Mouse (Mus musculus) gastrocnemius, adult 2 months (tissue): ENCODE data around the gene Tspan5. TPM values are rescaled to one million over a fixed set of nuclear protein-coding genes. Genes with fewer than 3 reads are reported as not detected.

Source experiments
- DNase-seq: peaks from one replicate; pipeline ENCODE4 v3.0.0; 2022
- H3K27ac ChIP-seq: fragments of 200-600 bp; 2 replicates; pipeline ENCODE4 v1.8.1; 2022; ENCODE audit warnings: mild to moderate bottlenecking
- H3K4me3 ChIP-seq: fragments of 200-600 bp; 2 replicates; pipeline ENCODE4 v1.8.1; 2022; ENCODE audit warnings: mild to moderate bottlenecking, moderate library complexity
- CTCF ChIP-seq: fragments of 200-600 bp; IDR thresholded peaks from 2 replicates; pipeline ENCODE4 v1.8.1; 2022; ENCODE audit warnings: antibody characterized with exemption, mild to moderate bottlenecking, moderate library complexity
- intact Hi-C: fragments of 180-260 bp; cut with DNase I; formaldehyde crosslinking; loops from one replicate; pipeline ENCODE4 v1.15.1; 2025
- total RNA-seq, 2 experiments: library from RNA; stranded (reverse); gene quantifications; 2 replicates each; pipeline ENCODE4 v1.2.3; 2021

Gene Tspan5
- total RNA-seq, 2 experiments from 2014 or later, result 4.0 to 4.4 TPM

- no peak for DNase-seq
- TF ChIP-seq CTCF, result no peak
- intact Hi-C loops, result no loop called here
- Histone ChIP-seq H3K4me3 (no peak overlapping the region), H3K27ac (no peak overlapping the region)
Measured at GRCm38 (mm10) chr3:138832827-138833517, 91.0 kb downstream of the Tspan5 start.

GRCm38 (mm10) chr3:138834174-138834573 lies 92.2 kb downstream of the Tspan5 start:
- DNase-seq, result no peak
- intact Hi-C loops, result no loop called here
- TF ChIP-seq CTCF, result no peak
- no peak overlapping the region for H3K27ac ChIP-seq
- no peak overlapping the region for H3K4me3 ChIP-seq

- TF ChIP-seq CTCF, result peak; percentile 14; the same call in 1 of the 2 replicates
- intact Hi-C loops, result no loop called here
- Histone ChIP-seq H3K27ac (no peak overlapping the region), H3K4me3 (no peak overlapping the region)
- no peak for DNase-seq
Measured at GRCm38 (mm10) chr3:138836937-138837336, 94.9 kb downstream of the Tspan5 start.

GRCm38 (mm10) chr3:138837651-138838050 lies 95.7 kb downstream of the Tspan5 start:
- TF ChIP-seq CTCF, result no peak
- DNase-seq, result no peak
- Histone ChIP-seq H3K27ac (no peak overlapping the region), H3K4me3 (no peak overlapping the region)
- intact Hi-C loops, result no loop called here

- no peak for DNase-seq
- Histone ChIP-seq H3K27ac (no peak overlapping the region), H3K4me3 (no peak overlapping the region)
- TF ChIP-seq CTCF, result no peak
- intact Hi-C loops, result no loop called here
Measured at GRCm38 (mm10) chr3:138839656-138840055, 97.7 kb downstream of the Tspan5 start.

- DNase-seq, result no peak
Measured at GRCm38 (mm10) chr3:138841288-138841687, 99.3 kb downstream of the Tspan5 start.

GRCm38 (mm10) chr3:138843180-138843579 lies 101.2 kb downstream of the Tspan5 start:
- intact Hi-C loops, result no loop called here
- no peak overlapping the region for H3K4me3 ChIP-seq
- no peak for DNase-seq
- no peak for TF ChIP-seq CTCF
- H3K27ac ChIP-seq, result no peak overlapping the region

More at GRCm38 (mm10) chr3:138841288-138841687, 99.3 kb downstream of the Tspan5 start:
- H3K4me3 ChIP-seq, result no peak overlapping the region
- intact Hi-C loops, result no loop called here
- no peak for TF ChIP-seq CTCF
- H3K27ac ChIP-seq, result no peak overlapping the region

- no peak for DNase-seq
Measured at GRCm38 (mm10) chr3:138843641-138844040, 101.6 kb downstream of the Tspan5 start.

GRCm38 (mm10) chr3:138845820-138846219 lies 103.8 kb downstream of the Tspan5 start:
- no peak for TF ChIP-seq CTCF
- no peak overlapping the region for H3K4me3 ChIP-seq
- intact Hi-C loops, result no loop called here
- no peak overlapping the region for H3K27ac ChIP-seq
- DNase-seq, result no peak

More at GRCm38 (mm10) chr3:138843641-138844040, 101.6 kb downstream of the Tspan5 start:
- TF ChIP-seq CTCF, result no peak
- intact Hi-C loops, result no loop called here
- Histone ChIP-seq H3K4me3 (no peak overlapping the region), H3K27ac (no peak overlapping the region)

GRCm38 (mm10) chr3:138847809-138848208 lies 105.8 kb downstream of the Tspan5 start:
- TF ChIP-seq CTCF, result no peak

GRCm38 (mm10) chr3:138849755-138850301 lies 107.8 kb downstream of the Tspan5 start:
- no peak overlapping the region for H3K27ac ChIP-seq
- no peak overlapping the region for H3K4me3 ChIP-seq
- no peak for DNase-seq
- intact Hi-C loops, result no loop called here
- TF ChIP-seq CTCF, result no peak

More at GRCm38 (mm10) chr3:138847809-138848208, 105.8 kb downstream of the Tspan5 start:
- H3K4me3 ChIP-seq, result no peak overlapping the region
- intact Hi-C loops, result no loop called here
- H3K27ac ChIP-seq, result no peak overlapping the region
- no peak for DNase-seq

GRCm38 (mm10) chr3:138851876-138852275 lies 109.9 kb downstream of the Tspan5 start:
- intact Hi-C loops, result no loop called here
- no peak for DNase-seq
- Histone ChIP-seq H3K27ac (no peak overlapping the region), H3K4me3 (no peak overlapping the region)
- no peak for TF ChIP-seq CTCF

- no peak for DNase-seq
- no peak for TF ChIP-seq CTCF
- intact Hi-C loops, result no loop called here
- Histone ChIP-seq H3K27ac (no peak overlapping the region), H3K4me3 (no peak overlapping the region)
Measured at GRCm38 (mm10) chr3:138852982-138853689, 111.1 kb downstream of the Tspan5 start.
